Mouse (Mus musculus) ES-Bruce4 (cell line): ENCODE data around the gene Apbb2.

ENCODE experiments used
- CTCF ChIP-seq: IDR thresholded peaks from one replicate; pipeline ENCODE4 v1.8.1; 2011; ENCODE audit warnings: low read depth, low read length
- POLR2A ChIP-seq: IDR thresholded peaks from one replicate; pipeline ENCODE4 v1.8.1; 2011; ENCODE audit warnings: low read length; ENCODE audit not compliant: insufficient read depth

- TF ChIP-seq CTCF (no peak), POLR2A (no peak)
These were observed 295.0 kb downstream of the Apbb2 start for GRCm38 (mm10) chr5:66323603-66324002.
